Mouse (Mus musculus): ENCODE measurements around the gene Speg. TPM values are rescaled to one million over a fixed set of nuclear protein-coding genes. Genes with fewer than 3 reads are reported as not detected.

Gene Speg
- polyA plus RNA-seq, 1 experiment from 2014 or later = 20.8 TPM

- Histone ChIP-seq H3K4me3 (ENCODE audit: low read depth, low read length) (no peak overlapping the region), H3K36me3 (ENCODE audit: control insufficient read depth, insufficient read depth, low read length) (no peaks in the 10 kb centered on the region), H3K27me3 (ENCODE audit: control insufficient read depth, insufficient read depth, low read depth, low read length) (peaks cover 11% of the 10 kb centered on the region), H3K27ac (ENCODE audit: low read length) (peak overlapping the region; percentile 69), H3K4me2 (ENCODE audit: low read length) (no peak overlapping the region), H3K9me3 (replicated peaks; ENCODE audit: control insufficient read depth, low read length, poor library complexity, severe bottlenecking) (no peaks in the 10 kb centered on the region), H3K4me1 (ENCODE audit: control insufficient read depth, insufficient read depth, low read length) (peaks cover 14% of the 10 kb centered on the region), H3K9ac (ENCODE audit: low read depth, low read length) (no peak overlapping the region)
- WGBS = 68% methylated on average over 3 of the region's 3 CpGs
- no peak for ATAC-seq
These were observed 2.6 kb upstream of the Speg start for GRCm38 (mm10) chr1:75372450-75372849.

GRCm38 (mm10) chr1:75373276-75373675 lies 1.8 kb upstream of the Speg start:
- Histone ChIP-seq H3K27me3 (ENCODE audit: control insufficient read depth, insufficient read depth, low read depth, low read length) (peaks cover 11% of the 10 kb centered on the region), H3K36me3 (ENCODE audit: control insufficient read depth, insufficient read depth, low read length) (no peaks in the 10 kb centered on the region), H3K4me2 (ENCODE audit: low read length) (no peak overlapping the region), H3K4me1 (ENCODE audit: control insufficient read depth, insufficient read depth, low read length) (peaks cover 14% of the 10 kb centered on the region), H3K9me3 (replicated peaks; ENCODE audit: control insufficient read depth, low read length, poor library complexity, severe bottlenecking) (no peaks in the 10 kb centered on the region), H3K9ac (ENCODE audit: low read depth, low read length) (no peak overlapping the region), H3K4me3 (ENCODE audit: low read depth, low read length) (no peak overlapping the region), H3K27ac (ENCODE audit: low read length) (peak overlapping the region; percentile 69)
- ATAC-seq = 0 out of 2 replicates have a peak, but pooled peaks have one; percentile 43
- WGBS = 26% methylated on average over 3 of the region's 3 CpGs

GRCm38 (mm10) chr1:75379196-75379595 lies 4.1 kb downstream of the Speg start:
- H3K4me2 ChIP-seq (ENCODE audit: low read length) = no peak overlapping the region
- 74% methylated on average over 2 of the region's 2 CpGs for WGBS
- no peak overlapping the region for H3K4me3 ChIP-seq (ENCODE audit: low read depth, low read length)
- H3K27me3 ChIP-seq (ENCODE audit: control insufficient read depth, insufficient read depth, low read depth, low read length) = peaks cover 11% of the 10 kb centered on the region
- peaks cover 22% of the 10 kb centered on the region for H3K4me1 ChIP-seq (ENCODE audit: control insufficient read depth, insufficient read depth, low read length)
- ATAC-seq = no peak
- H3K27ac ChIP-seq (ENCODE audit: low read length) = no peak overlapping the region
- H3K36me3 ChIP-seq (ENCODE audit: control insufficient read depth, insufficient read depth, low read length) = no peaks in the 10 kb centered on the region
- H3K9ac ChIP-seq (ENCODE audit: low read depth, low read length) = no peak overlapping the region
- H3K9me3 ChIP-seq (replicated peaks; ENCODE audit: control insufficient read depth, low read length, poor library complexity, severe bottlenecking) = no peaks in the 10 kb centered on the region

DNA sequence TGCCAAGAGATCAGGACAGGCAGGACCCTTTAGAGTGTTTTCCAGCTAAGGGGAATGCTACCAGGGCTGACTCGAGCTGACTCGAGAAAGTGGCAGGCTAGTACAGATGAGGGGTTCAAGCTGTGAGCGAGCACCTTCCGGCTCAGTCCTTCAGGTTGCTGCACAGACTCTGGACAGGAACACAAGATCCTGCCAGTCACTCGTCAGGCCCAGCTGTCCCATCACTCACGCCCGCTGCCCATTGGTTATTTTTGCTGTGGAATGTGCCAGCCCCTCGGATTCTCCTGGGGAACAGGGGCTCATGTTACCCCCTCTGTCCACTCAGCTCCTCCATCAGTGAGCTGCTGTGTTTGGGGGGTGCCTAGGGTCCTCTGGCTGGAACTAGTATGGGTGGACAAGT lies 4.8 kb downstream of the Speg start:
- H3K27ac ChIP-seq (ENCODE audit: low read length) = no peak overlapping the region
- no peak overlapping the region for H3K4me2 ChIP-seq (ENCODE audit: low read length)
- 75% methylated on average over 8 of the region's 8 CpGs for WGBS
- H3K27me3 ChIP-seq (ENCODE audit: control insufficient read depth, insufficient read depth, low read depth, low read length) = peaks cover 6% of the 10 kb centered on the region
- no peak overlapping the region for H3K4me3 ChIP-seq (ENCODE audit: low read depth, low read length)
- H3K9me3 ChIP-seq (replicated peaks; ENCODE audit: control insufficient read depth, low read length, poor library complexity, severe bottlenecking) = no peaks in the 10 kb centered on the region
- H3K9ac ChIP-seq (ENCODE audit: low read depth, low read length) = no peak overlapping the region
- no peaks in the 10 kb centered on the region for H3K36me3 ChIP-seq (ENCODE audit: control insufficient read depth, insufficient read depth, low read length)
- no peak for ATAC-seq
- peaks cover 27% of the 10 kb centered on the region for H3K4me1 ChIP-seq (ENCODE audit: control insufficient read depth, insufficient read depth, low read length)

DNA sequence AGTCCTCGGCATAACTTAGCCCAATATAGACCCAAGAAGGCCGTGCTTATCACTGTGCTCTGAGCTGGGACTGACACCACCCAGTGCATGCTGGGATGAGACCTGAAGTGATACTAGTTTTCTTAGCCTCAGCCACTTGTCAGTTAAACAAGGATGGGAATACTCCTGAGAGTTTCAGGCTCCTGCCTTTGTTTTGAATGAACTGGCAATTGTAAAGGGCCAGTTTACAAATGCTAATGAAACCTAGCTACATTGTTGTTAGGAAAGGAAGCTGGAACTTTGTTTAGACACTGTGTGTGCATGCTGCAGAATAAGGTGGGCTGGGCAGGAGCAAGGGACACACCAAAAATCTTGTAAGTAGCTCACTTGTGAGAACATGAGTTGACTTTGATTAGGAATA lies 5.9 kb downstream of the Speg start:
- no peak overlapping the region for H3K9ac ChIP-seq (ENCODE audit: low read depth, low read length)
- WGBS = 53% methylated on average over 2 of the region's 2 CpGs
- H3K9me3 ChIP-seq (replicated peaks; ENCODE audit: control insufficient read depth, low read length, poor library complexity, severe bottlenecking) = no peaks in the 10 kb centered on the region
- H3K27ac ChIP-seq (ENCODE audit: low read length) = no peak overlapping the region
- peaks cover 30% of the 10 kb centered on the region for H3K4me1 ChIP-seq (ENCODE audit: control insufficient read depth, insufficient read depth, low read length)
- H3K4me3 ChIP-seq (ENCODE audit: low read depth, low read length) = no peak overlapping the region
- H3K36me3 ChIP-seq (ENCODE audit: control insufficient read depth, insufficient read depth, low read length) = no peaks in the 10 kb centered on the region
- peaks cover 1% of the 10 kb centered on the region for H3K27me3 ChIP-seq (ENCODE audit: control insufficient read depth, insufficient read depth, low read depth, low read length)
- peak overlapping the region; percentile 84 for H3K4me2 ChIP-seq (ENCODE audit: low read length)
- no peak for ATAC-seq

DNA sequence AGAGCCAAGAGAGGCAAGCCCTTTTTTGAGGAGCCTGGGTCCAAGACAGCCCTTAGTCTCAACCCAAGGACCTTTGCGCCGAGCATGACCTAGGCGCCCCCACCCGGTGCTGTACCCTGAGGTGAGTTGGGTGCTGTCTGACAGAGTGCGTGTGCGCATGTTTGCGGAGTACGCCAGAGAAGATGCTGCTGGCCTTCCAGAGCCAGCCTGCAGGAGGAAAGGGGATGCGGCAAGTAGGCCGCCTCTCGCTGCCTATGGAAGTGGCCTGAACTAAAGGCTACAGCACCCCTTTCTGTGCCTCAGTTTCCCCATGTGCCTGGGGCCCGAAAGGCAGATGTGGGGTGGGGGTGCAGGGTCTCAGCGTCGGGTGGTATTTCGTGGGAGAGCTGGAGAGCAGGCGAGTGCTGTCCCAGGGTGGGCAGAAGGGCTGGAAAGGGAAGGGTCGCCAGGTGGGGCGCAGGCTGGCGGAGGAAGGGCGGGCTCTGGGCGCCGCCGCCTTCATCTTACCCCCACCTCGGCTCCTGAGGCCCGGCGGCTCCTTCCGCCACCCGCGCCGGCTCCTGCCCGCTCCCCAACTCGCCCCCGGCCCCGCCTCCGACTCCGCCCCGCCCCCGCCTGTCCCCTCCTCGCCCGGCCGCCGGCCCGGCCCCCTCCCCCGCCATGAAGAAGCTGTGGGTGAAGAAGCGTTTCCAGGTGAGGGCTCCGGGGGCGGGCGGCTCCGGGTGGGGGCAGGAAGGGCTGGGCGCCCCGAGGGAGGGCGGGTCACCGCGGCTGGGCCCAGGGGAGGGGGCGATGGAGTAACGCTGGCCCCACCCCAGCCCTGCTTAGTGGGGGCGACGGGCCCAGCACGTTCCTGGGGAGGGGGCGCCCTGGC lies 6.6 kb downstream of the Speg start:
- Histone ChIP-seq H3K9me3 (replicated peaks; ENCODE audit: control insufficient read depth, low read length, poor library complexity, severe bottlenecking) (no peaks in the 10 kb centered on the region), H3K36me3 (ENCODE audit: control insufficient read depth, insufficient read depth, low read length) (no peaks in the 10 kb centered on the region), H3K9ac (ENCODE audit: low read depth, low read length) (peak overlapping the region; percentile 88), H3K4me3 (ENCODE audit: low read depth, low read length) (peak overlapping the region; percentile 63), H3K27ac (ENCODE audit: low read length) (peak overlapping the region; percentile 84), H3K4me2 (ENCODE audit: low read length) (peak overlapping the region; percentile 84), H3K4me1 (ENCODE audit: control insufficient read depth, insufficient read depth, low read length) (peaks cover 37% of the 10 kb centered on the region), H3K27me3 (ENCODE audit: control insufficient read depth, insufficient read depth, low read depth, low read length) (no peaks in the 10 kb centered on the region; the same call in 1 of the 2 replicates)
- WGBS = 4% methylated on average over 23 of the region's 60 CpGs
- peak; percentile 59 for ATAC-seq

- H3K4me2 ChIP-seq (ENCODE audit: low read length) = peak overlapping the region; percentile 84
- H3K9ac ChIP-seq (ENCODE audit: low read depth, low read length) = peak overlapping the region; percentile 88
- H3K27me3 ChIP-seq (ENCODE audit: control insufficient read depth, insufficient read depth, low read depth, low read length) = peaks cover 5% of the 10 kb centered on the region
- H3K4me1 ChIP-seq (ENCODE audit: control insufficient read depth, insufficient read depth, low read length) = peaks cover 43% of the 10 kb centered on the region
- H3K36me3 ChIP-seq (ENCODE audit: control insufficient read depth, insufficient read depth, low read length) = no peaks in the 10 kb centered on the region
- H3K9me3 ChIP-seq (replicated peaks; ENCODE audit: control insufficient read depth, low read length, poor library complexity, severe bottlenecking) = no peaks in the 10 kb centered on the region
- WGBS = under 1% methylated on average over 25 of the region's 28 CpGs
- ATAC-seq = peak; percentile 27
- peak overlapping the region; percentile 84 for H3K27ac ChIP-seq (ENCODE audit: low read length)
- H3K4me3 ChIP-seq (ENCODE audit: low read depth, low read length) = peak overlapping the region; percentile 63
These were observed 7.4 kb downstream of the Speg start for GRCm38 (mm10) chr1:75382356-75383071.

DNA sequence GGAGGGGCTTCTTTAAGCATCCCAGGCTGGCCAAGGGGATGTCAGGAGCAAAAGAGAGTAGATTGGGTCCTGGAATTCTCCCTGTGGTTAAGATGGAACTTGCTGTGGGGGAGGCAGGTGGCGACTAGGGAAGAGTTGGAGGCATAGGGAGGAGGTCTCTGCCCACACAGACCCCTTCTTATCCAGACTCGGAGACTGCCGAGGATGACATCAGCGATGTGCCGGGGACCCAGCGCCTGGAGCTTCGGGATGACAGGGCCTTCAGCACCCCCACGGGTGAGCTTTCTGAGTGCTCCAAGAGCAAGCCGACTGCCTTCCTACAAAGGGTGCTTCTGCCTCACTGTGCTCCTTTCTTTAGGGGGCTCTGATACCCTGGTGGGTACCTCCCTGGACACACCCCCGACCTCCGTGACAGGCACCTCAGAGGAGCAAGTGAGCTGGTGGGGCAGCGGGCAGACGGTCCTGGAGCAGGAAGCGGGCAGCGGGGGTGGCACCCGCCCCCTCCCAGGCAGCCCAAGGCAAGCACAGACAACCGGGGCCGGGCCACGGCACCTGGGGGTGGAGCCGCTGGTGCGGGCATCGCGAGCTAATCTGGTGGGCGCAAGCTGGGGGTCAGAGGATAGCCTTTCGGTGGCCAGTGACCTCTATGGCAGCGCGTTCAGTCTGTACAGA lies 9.5 kb downstream of the Speg start:
- Histone ChIP-seq H3K4me3 (ENCODE audit: low read depth, low read length) (no peak overlapping the region), H3K4me2 (ENCODE audit: low read length) (peak overlapping the region; percentile 33), H3K27ac (ENCODE audit: low read length) (no peak overlapping the region), H3K9me3 (replicated peaks; ENCODE audit: control insufficient read depth, low read length, poor library complexity, severe bottlenecking) (no peaks in the 10 kb centered on the region), H3K36me3 (ENCODE audit: control insufficient read depth, insufficient read depth, low read length) (no peaks in the 10 kb centered on the region), H3K9ac (ENCODE audit: low read depth, low read length) (no peak overlapping the region), H3K27me3 (ENCODE audit: control insufficient read depth, insufficient read depth, low read depth, low read length) (peaks cover 12% of the 10 kb centered on the region), H3K4me1 (ENCODE audit: control insufficient read depth, insufficient read depth, low read length) (peaks cover 60% of the 10 kb centered on the region)
- WGBS = 88% methylated on average over 27 of the region's 27 CpGs
- no peak for ATAC-seq
